Mouse (Mus musculus): ENCODE results near the gene Cideb. TPM values are rescaled to one million over a fixed set of nuclear protein-coding genes. Genes with fewer than 3 reads are reported as not detected.

Gene Cideb
- polyA plus RNA-seq, 1 experiment from 2014 or later = 1.0 TPM

DNA sequence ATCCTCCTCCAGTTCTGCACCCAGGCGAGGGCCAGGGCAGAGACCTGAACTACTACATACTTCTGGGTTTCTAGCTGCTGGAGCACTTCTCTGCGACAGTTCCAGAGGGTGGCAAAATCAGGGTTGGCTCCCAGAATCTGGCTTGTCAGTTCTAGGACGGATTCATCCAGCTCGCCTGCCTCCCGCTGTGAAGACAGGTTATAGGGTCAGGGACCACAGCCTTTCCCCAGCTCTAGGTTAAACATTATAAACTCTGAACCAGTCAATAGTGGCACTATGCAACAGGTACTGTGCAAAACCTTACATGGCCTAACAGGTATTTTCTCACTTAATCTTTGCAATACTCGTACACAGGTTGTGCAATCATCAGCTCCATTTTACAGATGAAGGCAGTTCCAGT lies 37.2 kb downstream of the Cideb start:
- H3K27me3 ChIP-seq (ENCODE audit: control insufficient read depth, insufficient read depth, low read depth, low read length) = no peaks in the 10 kb centered on the region
- H3K9me3 ChIP-seq (ENCODE audit: control insufficient read depth, low read length) = no peaks in the 10 kb centered on the region
- peak overlapping the region; percentile 73 for H3K4me2 ChIP-seq (ENCODE audit: low read depth, low read length)
- no peak for ATAC-seq (ENCODE audit: low read depth)
- H3K27ac ChIP-seq (ENCODE audit: low read length) = no peak overlapping the region
- H3K9ac ChIP-seq (ENCODE audit: low read length) = peak overlapping the region; percentile 90; the same call in 1 of the 2 replicates
- WGBS = 67% methylated on average over 6 of the region's 6 CpGs
- peaks cover 6% of the 10 kb centered on the region for H3K4me1 ChIP-seq (replicated peaks; ENCODE audit: control insufficient read depth, insufficient read depth, low read length)
- H3K36me3 ChIP-seq (ENCODE audit: control insufficient read depth, insufficient read depth, low read length) = peaks cover 12% of the 10 kb centered on the region
- peak overlapping the region; percentile 88 for H3K4me3 ChIP-seq (ENCODE audit: low read length)

DNA sequence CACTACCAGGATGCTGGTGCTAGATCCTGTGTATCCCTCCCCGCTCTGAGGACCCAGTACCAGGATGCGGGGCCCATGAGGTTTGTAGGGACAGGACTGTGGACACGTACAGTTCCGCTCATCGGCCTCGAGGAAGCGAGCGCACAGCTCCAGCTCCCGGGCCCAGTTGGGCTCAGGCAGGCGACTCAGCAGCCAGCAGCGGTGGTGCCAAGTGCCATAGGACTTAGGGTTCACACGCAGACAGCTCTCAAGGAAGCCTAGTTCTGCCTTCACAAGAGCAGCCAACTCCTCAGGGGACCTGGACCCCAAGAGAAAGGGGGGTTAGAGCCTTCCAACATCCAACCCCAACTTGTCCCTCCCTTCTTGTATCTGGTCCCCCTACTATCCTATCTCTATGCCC lies 37.6 kb downstream of the Cideb start:
- H3K9ac ChIP-seq (ENCODE audit: low read length) = no peak overlapping the region
- H3K9me3 ChIP-seq (ENCODE audit: control insufficient read depth, low read length) = no peaks in the 10 kb centered on the region
- 96% methylated on average over 12 of the region's 12 CpGs for WGBS
- H3K4me2 ChIP-seq (ENCODE audit: low read depth, low read length) = no peak overlapping the region
- H3K36me3 ChIP-seq (ENCODE audit: control insufficient read depth, insufficient read depth, low read length) = peaks cover 12% of the 10 kb centered on the region
- no peak for ATAC-seq (ENCODE audit: low read depth)
- H3K4me1 ChIP-seq (replicated peaks; ENCODE audit: control insufficient read depth, insufficient read depth, low read length) = peaks cover 6% of the 10 kb centered on the region
- no peak overlapping the region for H3K27ac ChIP-seq (ENCODE audit: low read length)
- H3K4me3 ChIP-seq (ENCODE audit: low read length) = no peak overlapping the region
- no peaks in the 10 kb centered on the region for H3K27me3 ChIP-seq (ENCODE audit: control insufficient read depth, insufficient read depth, low read depth, low read length)

DNA sequence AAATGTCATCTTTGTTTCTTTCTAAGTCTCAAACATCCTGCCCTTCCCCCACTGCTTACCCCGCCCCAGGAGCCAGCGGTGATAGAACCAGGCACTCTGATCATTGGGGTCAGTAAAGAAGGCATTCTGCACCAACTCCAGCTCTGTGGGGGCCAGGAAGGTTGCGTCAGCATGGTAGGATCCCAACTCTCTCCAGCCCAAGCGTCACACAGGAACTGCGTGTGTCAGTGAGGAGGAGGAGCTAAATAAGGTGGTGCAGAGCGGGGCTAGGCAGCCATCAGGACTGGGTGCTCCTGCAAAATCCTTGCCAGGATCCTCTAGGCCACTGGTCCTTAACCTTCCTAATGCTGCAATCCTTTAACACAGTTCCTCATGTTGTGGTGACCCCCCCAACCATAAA lies 38.5 kb downstream of the Cideb start:
- Histone ChIP-seq H3K27ac (ENCODE audit: low read length) (no peak overlapping the region), H3K9me3 (ENCODE audit: control insufficient read depth, low read length) (no peaks in the 10 kb centered on the region), H3K27me3 (ENCODE audit: control insufficient read depth, insufficient read depth, low read depth, low read length) (no peaks in the 10 kb centered on the region), H3K4me1 (replicated peaks; ENCODE audit: control insufficient read depth, insufficient read depth, low read length) (peaks cover 11% of the 10 kb centered on the region), H3K4me3 (ENCODE audit: low read length) (no peak overlapping the region), H3K9ac (ENCODE audit: low read length) (no peak overlapping the region), H3K4me2 (ENCODE audit: low read depth, low read length) (no peak overlapping the region), H3K36me3 (ENCODE audit: control insufficient read depth, insufficient read depth, low read length) (peaks cover 12% of the 10 kb centered on the region)
- no peak for ATAC-seq (ENCODE audit: low read depth)
- WGBS = 84% methylated on average over 6 of the region's 6 CpGs

DNA sequence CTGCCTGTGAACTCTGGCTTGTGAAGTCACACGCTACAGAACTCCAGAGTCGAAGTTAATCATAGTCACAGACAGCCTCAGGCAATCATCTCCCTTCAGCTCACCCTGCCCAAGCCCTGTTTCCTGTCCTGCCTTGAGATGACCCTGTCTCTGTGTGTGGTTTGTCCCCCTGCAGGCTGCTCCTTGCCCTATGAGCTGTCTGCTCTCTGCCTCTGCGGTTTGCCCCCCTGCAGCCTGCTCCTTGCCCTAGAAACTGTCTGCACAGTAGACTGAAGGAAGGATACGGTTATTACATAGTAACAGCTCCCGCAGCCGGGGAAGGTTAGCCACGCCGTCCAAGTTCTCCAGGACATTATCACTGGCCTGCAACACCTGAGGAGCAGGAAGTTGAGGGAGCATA lies 41.4 kb downstream of the Cideb start:
- 80% methylated on average over 8 of the region's 8 CpGs for WGBS

DNA sequence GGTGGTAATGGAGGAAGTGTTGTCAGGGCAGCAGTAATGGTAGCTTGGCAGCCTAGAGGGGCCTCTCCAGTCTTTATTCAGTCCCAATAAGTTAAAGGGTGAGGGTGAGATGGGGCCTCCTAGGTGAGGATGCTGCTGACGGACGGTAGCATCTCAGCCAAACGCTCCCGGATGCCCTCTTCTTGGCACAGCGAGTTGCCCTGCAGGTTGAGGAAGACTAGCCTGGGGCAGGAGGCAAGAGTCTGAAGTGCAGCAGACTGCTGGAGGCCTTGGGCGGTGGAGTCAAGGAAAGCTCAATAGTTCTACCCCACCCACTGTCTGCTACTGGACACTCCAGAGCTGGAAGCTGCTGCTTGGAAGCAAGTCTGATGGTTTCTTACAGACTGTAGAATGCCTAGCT lies 42.0 kb downstream of the Cideb start:
- Histone ChIP-seq H3K9ac (ENCODE audit: low read length) (no peak overlapping the region), H3K4me2 (ENCODE audit: low read depth, low read length) (no peak overlapping the region), H3K4me3 (ENCODE audit: low read length) (no peak overlapping the region), H3K27ac (ENCODE audit: low read length) (no peak overlapping the region), H3K27me3 (ENCODE audit: control insufficient read depth, insufficient read depth, low read depth, low read length) (no peaks in the 10 kb centered on the region; the same call in 1 of the 2 replicates), H3K4me1 (replicated peaks; ENCODE audit: control insufficient read depth, insufficient read depth, low read length) (peaks cover 17% of the 10 kb centered on the region), H3K36me3 (ENCODE audit: control insufficient read depth, insufficient read depth, low read length) (peaks cover 12% of the 10 kb centered on the region), H3K9me3 (ENCODE audit: control insufficient read depth, low read length) (no peaks in the 10 kb centered on the region)
- no peak for ATAC-seq (ENCODE audit: low read depth)
- 93% methylated on average over 6 of the region's 6 CpGs for WGBS

More for the DNA sequence above, 41.4 kb downstream of the Cideb start:
- Histone ChIP-seq H3K9ac (ENCODE audit: low read length) (no peak overlapping the region), H3K4me3 (ENCODE audit: low read length) (no peak overlapping the region), H3K9me3 (ENCODE audit: control insufficient read depth, low read length) (no peaks in the 10 kb centered on the region), H3K27ac (ENCODE audit: low read length) (no peak overlapping the region), H3K36me3 (ENCODE audit: control insufficient read depth, insufficient read depth, low read length) (peaks cover 12% of the 10 kb centered on the region), H3K4me1 (replicated peaks; ENCODE audit: control insufficient read depth, insufficient read depth, low read length) (peaks cover 19% of the 10 kb centered on the region), H3K27me3 (ENCODE audit: control insufficient read depth, insufficient read depth, low read depth, low read length) (no peaks in the 10 kb centered on the region; the same call in 1 of the 2 replicates), H3K4me2 (ENCODE audit: low read depth, low read length) (no peak overlapping the region)
- ATAC-seq (ENCODE audit: low read depth) = no peak

DNA sequence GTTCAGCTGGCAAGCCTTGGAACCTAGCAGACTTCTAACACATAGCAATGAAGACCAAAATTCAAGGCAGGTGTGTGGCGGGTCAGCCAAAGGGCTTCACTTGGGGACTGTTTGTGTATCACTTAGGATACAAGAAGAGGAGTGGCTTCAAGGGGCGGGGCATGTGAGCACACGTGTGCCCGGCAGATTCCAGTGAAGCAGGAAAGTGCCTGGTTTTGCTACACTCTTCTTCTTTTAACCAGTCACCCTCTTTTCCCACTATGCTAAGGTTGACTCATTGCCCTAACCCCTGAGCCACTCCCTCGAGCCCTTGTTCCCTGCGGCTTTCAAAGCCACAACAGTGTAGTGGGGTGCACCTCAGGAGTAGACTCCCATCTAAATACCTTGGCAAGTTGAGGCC lies 43.4 kb downstream of the Cideb start:
- peak; percentile 39; the same call in 1 of the 2 replicates for ATAC-seq (ENCODE audit: low read depth)
- H3K27me3 ChIP-seq (ENCODE audit: control insufficient read depth, insufficient read depth, low read depth, low read length) = no peaks in the 10 kb centered on the region; the same call in 1 of the 2 replicates
- no peak overlapping the region for H3K4me3 ChIP-seq (ENCODE audit: low read length)
- H3K36me3 ChIP-seq (ENCODE audit: control insufficient read depth, insufficient read depth, low read length) = peaks cover 9% of the 10 kb centered on the region
- H3K4me2 ChIP-seq (ENCODE audit: low read depth, low read length) = no peak overlapping the region
- 27% methylated on average over 6 of the region's 6 CpGs for WGBS
- H3K9me3 ChIP-seq (ENCODE audit: control insufficient read depth, low read length) = no peaks in the 10 kb centered on the region
- peak overlapping the region; percentile 14; the same call in 1 of the 2 replicates for H3K27ac ChIP-seq (ENCODE audit: low read length)
- H3K9ac ChIP-seq (ENCODE audit: low read length) = no peak overlapping the region
- peaks cover 16% of the 10 kb centered on the region for H3K4me1 ChIP-seq (replicated peaks; ENCODE audit: control insufficient read depth, insufficient read depth, low read length)

DNA sequence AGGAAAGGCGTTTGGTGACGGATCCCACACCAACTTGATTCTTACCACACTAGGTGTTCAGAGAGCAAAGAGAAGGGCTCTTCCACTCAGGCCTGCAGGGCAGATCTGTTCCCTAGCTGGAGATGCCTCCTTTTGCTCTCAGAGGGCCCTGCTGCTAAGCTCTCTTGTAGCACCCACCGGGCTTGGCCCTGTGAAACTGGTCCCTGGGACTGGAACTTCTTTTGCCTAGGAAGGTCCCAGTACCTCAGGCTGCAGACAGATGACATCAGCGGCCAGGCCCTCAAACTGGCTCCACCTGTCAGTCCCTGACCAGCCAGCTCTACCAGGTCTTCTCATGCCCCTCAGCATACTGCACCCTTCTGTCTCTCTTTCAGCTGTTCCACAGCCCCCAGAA lies 44.5 kb downstream of the Cideb start, which contains the start of gene Tgm1:
Gene Tgm1 (minus strand): TSS at position 198 of the 394 bp plus-strand sequence.
- Histone ChIP-seq H3K36me3 (ENCODE audit: control insufficient read depth, insufficient read depth, low read length) (peaks cover 7% of the 10 kb centered on the region), H3K4me1 (replicated peaks; ENCODE audit: control insufficient read depth, insufficient read depth, low read length) (peaks cover 16% of the 10 kb centered on the region), H3K4me3 (ENCODE audit: low read length) (peak within 1 kb of the TSS; percentile 22), H3K4me2 (ENCODE audit: low read depth, low read length) (peak within 1 kb of the TSS; percentile 53), H3K27ac (ENCODE audit: low read length) (peak within 1 kb of the TSS; percentile 53), H3K9ac (ENCODE audit: low read length) (peak within 1 kb of the TSS; percentile 57), H3K9me3 (ENCODE audit: control insufficient read depth, low read length) (no peaks in the 10 kb centered on the region), H3K27me3 (ENCODE audit: control insufficient read depth, insufficient read depth, low read depth, low read length) (no peaks in the 10 kb centered on the region; the same call in 1 of the 2 replicates)
- 0 out of 2 replicates have a peak, but pooled peaks have one; percentile 10 for ATAC-seq (ENCODE audit: low read depth)
- WGBS = 17% methylated on average over 4 of the region's 4 CpGs

DNA sequence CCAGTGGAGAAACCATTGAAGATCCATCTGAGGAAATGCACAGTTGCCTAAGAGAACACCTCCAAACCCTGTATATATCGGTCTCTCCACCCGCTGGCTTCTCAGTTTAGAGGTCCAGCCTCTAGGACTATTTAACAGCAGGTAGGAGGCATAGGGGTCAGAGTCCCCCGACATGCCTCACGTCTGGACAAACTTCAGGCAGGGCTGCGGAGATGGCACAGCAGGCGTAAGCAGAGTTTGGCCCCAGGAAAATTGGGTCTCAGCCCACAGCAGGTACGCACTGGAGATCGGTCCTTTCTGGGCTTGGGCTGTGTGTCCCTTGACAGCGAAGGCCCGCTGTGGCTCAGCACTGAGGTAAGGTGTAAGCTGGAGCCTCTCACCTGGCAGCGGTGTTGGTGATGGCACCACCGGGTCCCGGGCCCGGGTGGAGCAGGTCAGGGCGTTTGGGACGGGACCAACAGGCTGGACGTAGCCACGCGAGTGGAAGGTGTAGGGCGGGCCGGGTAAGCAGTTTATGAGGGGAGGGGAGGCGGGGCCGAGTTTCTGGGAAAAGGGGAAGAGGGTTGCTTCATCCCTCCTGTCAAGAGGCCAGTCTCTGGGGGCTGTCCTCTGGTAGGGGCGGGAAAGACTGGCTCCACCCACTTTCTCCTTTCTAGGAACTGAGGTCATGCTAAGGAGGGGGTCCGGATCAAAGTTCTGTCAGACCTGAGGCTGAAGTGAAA lies 45.1 kb downstream of the Cideb start:
- peak; percentile 65 for ATAC-seq (ENCODE audit: low read depth)
- Histone ChIP-seq H3K9ac (ENCODE audit: low read length) (peak overlapping the region; percentile 57), H3K4me1 (replicated peaks; ENCODE audit: control insufficient read depth, insufficient read depth, low read length) (peaks cover 16% of the 10 kb centered on the region), H3K27ac (ENCODE audit: low read length) (peak overlapping the region; percentile 53), H3K27me3 (ENCODE audit: control insufficient read depth, insufficient read depth, low read depth, low read length) (no peaks in the 10 kb centered on the region; the same call in 1 of the 2 replicates), H3K9me3 (ENCODE audit: control insufficient read depth, low read length) (no peaks in the 10 kb centered on the region), H3K4me2 (ENCODE audit: low read depth, low read length) (peak overlapping the region; percentile 53), H3K36me3 (ENCODE audit: control insufficient read depth, insufficient read depth, low read length) (peaks cover 2% of the 10 kb centered on the region), H3K4me3 (ENCODE audit: low read length) (peak overlapping the region; percentile 22)
- WGBS = 9% methylated on average over 25 of the region's 25 CpGs

DNA sequence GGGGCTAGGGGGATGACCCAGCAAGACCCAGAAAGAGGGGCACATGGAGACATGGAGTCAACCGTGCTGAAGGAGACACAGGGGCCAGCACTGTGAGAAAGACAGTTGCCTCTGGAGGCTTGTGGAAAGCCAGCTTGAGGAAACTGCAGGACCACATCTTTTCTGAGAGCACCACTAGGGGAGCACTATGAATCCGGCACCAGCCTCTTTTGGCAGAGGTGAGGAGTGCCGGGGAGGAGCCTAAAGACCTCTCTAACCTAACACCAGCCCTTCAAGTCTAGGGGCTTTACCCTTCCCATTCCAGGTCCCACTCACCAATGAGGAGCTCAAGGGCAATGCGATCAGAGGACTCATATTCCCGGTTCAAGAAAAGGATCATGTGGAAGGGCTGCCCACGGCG lies 46.5 kb downstream of the Cideb start:
- Histone ChIP-seq H3K9ac (ENCODE audit: low read length) (no peak overlapping the region), H3K36me3 (ENCODE audit: control insufficient read depth, insufficient read depth, low read length) (no peaks in the 10 kb centered on the region), H3K27ac (ENCODE audit: low read length) (no peak overlapping the region), H3K4me3 (ENCODE audit: low read length) (no peak overlapping the region), H3K9me3 (ENCODE audit: control insufficient read depth, low read length) (no peaks in the 10 kb centered on the region), H3K4me2 (ENCODE audit: low read depth, low read length) (no peak overlapping the region), H3K27me3 (ENCODE audit: control insufficient read depth, insufficient read depth, low read depth, low read length) (no peaks in the 10 kb centered on the region; the same call in 1 of the 2 replicates), H3K4me1 (replicated peaks; ENCODE audit: control insufficient read depth, insufficient read depth, low read length) (peaks cover 16% of the 10 kb centered on the region)
- no peak for ATAC-seq (ENCODE audit: low read depth)
- 77% methylated on average over 7 of the region's 7 CpGs for WGBS

All from lung, embryonic 16.5 days (tissue).